Mouse (Mus musculus) 416B (cell line): Measurements from ENCODE around the gene Reep3.

Experiments
- DNase-seq: peaks from one replicate; pipeline ENCODE4 v3.0.0; 2011; ENCODE audit warnings: low read depth

Reep3 gene

DNA sequence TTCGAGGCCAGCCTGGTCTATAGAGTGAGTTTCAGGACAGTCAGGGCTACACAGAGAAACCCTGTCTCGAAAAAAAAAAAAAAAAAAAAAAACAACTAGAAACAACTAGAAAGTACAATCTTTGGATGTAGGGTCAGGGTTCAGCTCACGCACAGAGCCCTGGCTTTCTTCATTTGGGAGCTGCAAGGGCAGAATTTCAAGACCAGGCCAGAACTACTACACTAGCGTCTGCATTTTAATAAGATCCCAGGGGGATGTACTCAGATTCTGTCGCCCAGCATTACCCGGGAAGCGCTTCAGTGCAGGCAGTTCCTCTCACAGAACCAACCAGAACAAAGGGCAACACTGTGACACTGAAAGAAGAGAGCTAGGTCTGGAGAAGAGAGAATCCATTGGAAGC lies 46.0 kb downstream of the Reep3 start:
- DNase-seq = no peak

DNA sequence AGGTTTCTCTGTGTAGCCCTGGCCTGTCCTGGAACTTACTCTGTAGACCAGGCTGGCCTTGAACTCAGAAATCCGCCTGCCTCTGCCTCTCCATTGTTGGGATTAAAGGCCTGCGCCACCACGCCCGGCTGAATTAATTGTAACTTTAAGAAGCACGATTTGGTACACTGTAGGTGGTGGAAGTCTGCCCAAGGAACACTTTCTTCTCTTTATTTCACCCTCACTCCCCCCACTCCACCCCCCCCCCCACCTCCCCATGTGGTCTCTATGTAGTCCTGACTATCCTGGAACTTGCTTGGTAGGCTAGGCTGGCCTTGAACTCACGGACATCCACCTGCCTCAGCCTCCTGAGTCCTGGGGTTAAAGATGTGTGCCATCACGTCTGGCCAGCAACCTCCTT lies 47.1 kb downstream of the Reep3 start:
- no peak for DNase-seq

GRCm38 (mm10) chr10:67048871-67049615 lies 47.7 kb downstream of the Reep3 start:
- DNase-seq = peak; percentile 83

- peak; percentile 78 for DNase-seq
These were observed 48.8 kb downstream of the Reep3 start for GRCm38 (mm10) chr10:67047712-67048645.

DNA sequence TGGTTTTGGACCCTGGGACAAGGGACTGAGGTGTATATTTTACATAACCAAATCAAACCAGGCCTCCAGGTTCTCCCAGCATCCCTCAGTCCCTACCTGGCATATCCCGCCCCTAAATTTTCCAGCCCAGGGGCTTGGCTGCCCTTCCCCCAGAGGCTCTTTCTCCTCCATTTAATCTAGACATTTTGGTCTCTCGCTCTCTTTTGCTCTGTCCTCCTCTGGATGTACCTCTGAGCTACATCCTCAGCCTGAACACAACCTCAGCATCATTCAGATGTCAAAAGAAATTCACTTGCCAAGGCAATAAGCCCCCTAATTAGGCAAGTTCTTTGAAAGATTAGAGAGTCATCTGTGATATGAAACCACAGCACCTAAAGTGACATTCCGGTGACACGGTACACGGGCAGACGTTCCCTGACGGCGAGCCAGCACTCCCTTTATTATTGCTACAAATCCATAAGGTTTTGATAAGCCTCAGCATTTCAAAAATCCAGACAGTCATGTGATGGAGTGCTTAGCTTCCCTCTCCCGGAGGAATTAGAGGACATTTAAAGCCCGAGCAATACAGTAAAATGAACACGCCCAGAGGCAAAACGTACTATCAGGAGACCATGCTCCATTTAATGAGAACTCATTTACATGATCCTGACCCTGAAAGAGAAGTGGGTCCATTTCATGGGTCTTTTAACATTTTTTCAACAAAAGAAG lies 51.4 kb downstream of the Reep3 start:
- DNase-seq = no peak

- no peak for DNase-seq
These were observed 52.4 kb downstream of the Reep3 start for GRCm38 (mm10) chr10:67044346-67044745.

DNA sequence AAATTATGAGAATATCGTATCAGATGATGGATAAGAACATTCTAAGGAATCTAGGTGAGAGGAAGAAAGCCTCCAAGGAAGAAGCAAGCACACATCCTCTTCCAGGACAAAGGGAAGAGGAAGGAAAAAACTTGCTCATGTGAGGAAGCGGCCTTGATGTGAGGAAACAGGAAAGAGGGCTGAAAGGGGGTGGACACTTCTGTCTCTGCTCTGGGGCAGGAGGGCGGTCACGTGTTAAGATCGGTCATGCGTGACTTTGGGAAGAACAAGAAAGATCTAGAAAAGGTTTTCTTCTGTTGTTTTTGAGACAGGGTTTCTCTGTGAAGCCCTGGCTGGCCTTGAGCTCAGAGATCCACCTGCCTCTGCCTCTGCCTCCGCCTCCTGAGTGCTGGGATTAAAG lies 53.5 kb downstream of the Reep3 start:
- DNase-seq = no peak

GRCm38 (mm10) chr10:67040410-67040809 lies 56.3 kb downstream of the Reep3 start:
- no peak for DNase-seq

- no peak for DNase-seq
These were observed 57.7 kb downstream of the Reep3 start for GRCm38 (mm10) chr10:67039001-67039400.

DNA sequence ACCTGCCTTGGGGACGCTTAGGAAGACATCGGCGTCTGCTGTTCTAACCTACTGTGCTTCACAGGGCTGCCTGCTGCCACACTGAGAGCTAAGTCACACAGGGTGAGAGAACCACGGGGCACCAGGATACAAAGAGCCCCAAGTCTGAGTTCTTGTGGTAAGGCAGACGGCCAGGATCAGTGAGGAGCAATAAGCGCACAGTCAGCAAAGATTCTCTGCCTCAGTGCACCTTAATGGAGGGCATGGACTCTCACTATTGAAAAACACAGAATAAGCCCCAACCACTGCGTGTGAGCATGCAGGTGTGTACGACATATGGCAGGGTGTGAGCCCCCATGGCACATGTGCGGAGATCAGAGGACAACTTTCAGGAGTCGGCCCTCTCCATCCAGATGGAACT lies 60.2 kb downstream of the Reep3 start:
- DNase-seq = no peak

GRCm38 (mm10) chr10:67036141-67036540 lies 60.6 kb downstream of the Reep3 start:
- DNase-seq = no peak

- DNase-seq = no peak
These were observed 65.6 kb downstream of the Reep3 start for GRCm38 (mm10) chr10:67031186-67031585.

DNA sequence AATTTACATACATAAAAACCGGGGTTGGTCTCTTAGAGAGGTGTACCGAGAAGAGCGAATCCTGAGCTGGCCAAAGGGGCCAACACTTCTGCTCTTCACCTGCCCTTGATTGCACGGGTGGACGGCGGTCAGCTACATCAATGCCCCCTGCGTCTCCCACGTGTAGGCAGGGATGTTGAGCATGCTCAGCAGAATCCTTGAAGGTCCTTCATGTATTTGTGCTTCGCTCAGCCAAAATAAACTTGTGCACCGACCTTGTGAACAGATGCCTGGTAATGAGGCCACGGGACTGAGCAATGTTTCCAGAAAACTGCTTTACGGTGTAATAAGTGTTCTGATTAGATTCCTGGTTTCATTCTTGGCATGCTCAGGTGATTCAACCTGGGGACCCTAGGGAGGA lies 67.4 kb downstream of the Reep3 start:
- no peak for DNase-seq

GRCm38 (mm10) chr10:67026375-67026774 lies 70.4 kb downstream of the Reep3 start:
- no peak for DNase-seq

DNA sequence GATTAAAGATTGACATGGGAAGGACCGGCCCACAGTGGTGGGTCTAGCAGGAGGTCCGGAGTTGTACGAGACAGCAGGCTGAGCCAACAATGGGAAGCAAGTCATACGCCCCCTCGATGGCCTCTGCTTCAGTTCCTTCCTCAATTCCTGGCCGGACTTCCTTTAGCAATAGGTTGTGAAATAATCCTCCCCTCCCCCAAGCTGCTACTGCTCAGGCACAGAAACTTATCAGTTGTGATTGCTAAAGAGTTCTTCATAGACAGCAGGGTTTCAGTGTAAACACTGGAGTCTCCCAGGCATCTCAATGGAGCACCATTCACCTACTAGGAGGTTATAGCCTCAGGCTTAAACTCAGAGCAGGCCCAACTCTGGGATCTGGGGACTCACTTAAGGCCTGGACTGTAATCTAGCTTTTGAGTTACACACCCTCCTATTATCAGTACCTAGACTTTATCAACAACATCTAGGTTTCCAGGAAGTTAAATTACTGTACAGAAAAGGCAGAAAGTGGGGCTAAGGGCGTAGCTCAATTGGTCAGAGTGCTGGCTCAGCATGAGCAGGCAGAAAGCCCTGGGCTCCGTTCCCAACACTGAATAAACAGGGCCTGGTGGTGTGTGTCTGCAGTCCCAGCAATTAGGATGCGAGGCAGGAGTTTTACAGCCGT lies 71.0 kb downstream of the Reep3 start:
- peak; percentile 94 for DNase-seq

GRCm38 (mm10) chr10:67024391-67024790 lies 72.4 kb downstream of the Reep3 start:
- DNase-seq = no peak

DNA sequence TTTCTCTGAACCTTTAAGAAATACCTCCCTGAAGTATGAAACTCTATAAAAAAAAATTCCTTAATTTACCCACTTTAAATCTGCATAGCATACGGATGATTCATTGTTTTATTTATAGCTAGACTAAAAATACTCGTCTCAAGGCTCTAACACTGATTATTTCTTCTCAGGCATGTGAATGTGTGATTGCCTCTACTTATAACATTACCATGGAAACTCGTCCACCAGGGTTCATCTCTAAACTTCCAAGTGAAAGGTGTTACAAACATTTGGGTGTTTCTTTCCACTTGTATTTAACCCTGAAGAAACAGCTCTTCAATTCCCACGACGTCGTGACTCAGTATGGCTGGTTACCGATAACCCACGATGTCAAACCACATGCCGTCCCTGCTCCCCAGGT lies 73.7 kb downstream of the Reep3 start:
- DNase-seq = no peak

DNA sequence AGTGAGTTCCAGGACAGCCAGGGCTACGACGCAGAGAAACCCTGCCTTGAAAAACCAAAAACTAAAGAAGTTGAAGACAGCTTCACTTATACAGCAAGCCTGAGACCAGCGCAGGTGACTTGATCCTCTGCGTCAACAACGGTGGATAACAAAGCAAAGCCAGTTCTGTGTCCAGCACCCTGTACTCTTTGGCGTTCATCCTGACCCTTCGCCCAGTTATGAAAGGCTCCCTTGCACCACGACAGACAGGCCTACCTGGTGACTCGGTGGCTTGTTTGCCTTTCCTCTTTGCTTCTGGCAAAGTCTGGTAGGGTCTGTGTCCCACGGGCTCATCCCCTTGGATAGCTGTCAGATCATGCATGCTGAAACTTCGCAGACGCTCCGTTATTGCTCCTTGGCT lies 75.3 kb downstream of the Reep3 start:
- no peak for DNase-seq

GRCm38 (mm10) chr10:67018875-67019274 lies 77.9 kb downstream of the Reep3 start:
- DNase-seq = no peak

DNA sequence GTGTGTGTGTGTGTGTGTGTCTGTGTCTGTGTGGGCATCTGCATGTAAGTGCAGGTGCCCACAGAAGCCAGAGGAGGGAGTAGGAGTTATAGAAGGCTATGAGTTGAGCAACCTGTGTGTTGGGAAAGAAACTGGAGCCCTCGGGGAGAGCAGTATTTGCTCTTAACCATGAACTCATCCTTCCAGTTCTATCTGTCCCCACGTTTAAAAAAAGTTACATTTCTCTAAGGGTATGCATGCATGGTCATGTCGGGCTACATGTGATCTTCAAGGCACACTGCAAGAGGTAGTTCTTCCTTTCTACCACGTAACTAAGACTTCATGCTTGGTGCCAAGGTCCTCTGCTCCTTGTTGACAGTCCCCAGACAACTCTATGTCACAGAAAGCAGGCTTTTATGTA lies 78.9 kb downstream of the Reep3 start:
- no peak for DNase-seq

DNA sequence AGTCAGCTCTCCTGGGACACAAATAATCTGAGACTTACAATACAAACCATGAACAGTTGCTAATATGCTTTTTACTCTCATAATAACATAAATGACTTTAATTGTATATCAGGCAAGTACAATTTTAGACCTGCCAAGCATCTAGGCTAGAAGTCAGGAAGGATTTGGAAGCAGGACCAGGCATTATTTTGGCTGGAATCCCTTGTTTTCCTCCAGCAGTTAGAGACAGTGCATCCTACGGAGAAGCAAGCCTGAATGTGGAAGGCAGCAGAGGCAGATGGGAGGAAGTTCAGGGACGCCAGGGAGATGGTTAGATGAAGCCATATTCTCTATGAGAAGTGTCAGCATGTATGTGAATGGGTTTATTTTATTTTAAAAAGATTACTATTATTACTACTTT lies 79.4 kb downstream of the Reep3 start:
- no peak for DNase-seq

GRCm38 (mm10) chr10:67016615-67017278 lies 80.0 kb downstream of the Reep3 start:
- no peak for DNase-seq
